11 mouse cellular contexts compared by ENCODE assay signal in genomic region chr2:164966381-164966780, GRCm38 (mm10). TPM values are rescaled to one million over a fixed set of nuclear protein-coding genes. Genes with fewer than 3 reads are reported as not detected.
DNase-seq lines count a peak whose midpoint lies in the region; ATAC-seq lines count a peak whose summit lies in the region.
"Had no signal": no experiment of that assay in that cellular context is flagged by ENCODE, and none has a peak within 500 bp of the region (broad histone marks: within the 10 kb centered on the region; RNA-seq: fewer than 3 reads in every experiment).

No protein-coding gene starts in this region.

- no peak overlapping the region for H3K4me3 ChIP-seq in neural tube, embryonic 11.5 days (ENCODE audit: low read depth, low read length)

- peaks cover 12% of the 10 kb centered on the region; the same call in 1 of the 2 replicates for H3K4me1 ChIP-seq in neural tube, embryonic 11.5 days (ENCODE audit: control insufficient read depth, insufficient read depth, low read length)

- no peak for ATAC-seq in neural tube, embryonic 11.5 days (ENCODE audit: insufficient read depth, low FRiP score, low TSS enrichment)
- ATAC-seq: Patski had no signal

- no peak overlapping the region for H3K27ac ChIP-seq in neural tube, embryonic 11.5 days (ENCODE audit: low read depth, low read length)

- peaks cover 62% of the 10 kb centered on the region for H3K27me3 ChIP-seq in neural tube, embryonic 11.5 days (ENCODE audit: control insufficient read depth, insufficient read depth, low read length)

- no peak overlapping the region for H3K9ac ChIP-seq in neural tube, embryonic 11.5 days (ENCODE audit: low read length)

- H3K36me3 ChIP-seq in neural tube, embryonic 11.5 days (ENCODE audit: control insufficient read depth, insufficient read depth, low read length) = no peaks in the 10 kb centered on the region

- H3K4me2 ChIP-seq in neural tube, embryonic 11.5 days (ENCODE audit: low read depth) = no peak overlapping the region

- no peaks in the 10 kb centered on the region for H3K9me3 ChIP-seq in neural tube, embryonic 11.5 days (ENCODE audit: control insufficient read depth, low read length)

- intact Hi-C loops in heart, postnatal 10 days (cut with DNase I) = no loop called here

- WGBS in neural tube, embryonic 11.5 days = 26% methylated on average over 8 of the region's 8 CpGs

- peak; percentile 53 to 70 for DNase-seq in heart, postnatal 10 days
- DNase-seq in heart, adult 9 months (ENCODE audit: low spot score in 2 of 2) = no peak
- DNase-seq in ovary, postnatal 14 days (ENCODE audit: low spot score) = peak; percentile 21
- no peak for DNase-seq in ovary, adult 18-20 months (ENCODE audit: low spot score)
- peak; percentile 62 for DNase-seq in embryo, embryonic 11.5 days (ENCODE audit: low read depth, low spot score)
- DNase-seq in neural tube, embryonic 11.5 days (ENCODE audit: low spot score) = peak; percentile 54
- DNase-seq in MN1 (ENCODE audit: low spot score) = no peak
- DNase-seq in spleen, adult 12 weeks (ENCODE audit: low spot score) = no peak
- DNase-seq: gastrocnemius, postnatal 10 days; right cerebral cortex, postnatal 25 days had no signal

RNA-seq across cellular contexts. Expression of gene Slc12a5, which starts 5.8 kb away (rescaled TPM):
- under 1 TPM; 0.72 to 0.79 TPM for total RNA-seq in heart, postnatal 10 days (2021)
- polyA plus RNA-seq in neural tube, embryonic 11.5 days (2014; fragmentation: Nextera tagmentation; extraction: Ambion mirVana) = 6.0 and 6.5 TPM in 2 replicates

RNA-seq across cellular contexts. Expression of gene Mmp9, which starts 25.8 kb away (rescaled TPM):
- under 1 TPM; 0.47 to 0.89 TPM for total RNA-seq in heart, postnatal 10 days (2021)
- 1.2 and 2.1 TPM in 2 replicates for polyA plus RNA-seq in neural tube, embryonic 11.5 days (2014; fragmentation: Nextera tagmentation; extraction: Ambion mirVana)

RNA-seq across cellular contexts. Expression of gene Zfp335, which starts 54.8 kb away (rescaled TPM):
- total RNA-seq in heart, postnatal 10 days (2021) = 10 to 100 TPM; 11.5 to 12.2 TPM
- 13.9 and 15.4 TPM in 2 replicates for polyA plus RNA-seq in neural tube, embryonic 11.5 days (2014; fragmentation: Nextera tagmentation; extraction: Ambion mirVana)

Comparison
In these comparisons a context has a peak if more than half of its experiments do, and no peak if none do; other contexts are left out.
1. DNase-seq: peak in heart, postnatal 10 days (2 of 2), ovary, postnatal 14 days (single experiment), embryo, embryonic 11.5 days (single experiment) and neural tube, embryonic 11.5 days (single experiment); none in heart, adult 9 months (0 of 2), ovary, adult 18-20 months (single experiment), MN1 (single experiment) and spleen, adult 12 weeks (single experiment).